Comparison of ENCODE assay signal across 8 mouse cellular contexts in the genomic region with DNA sequence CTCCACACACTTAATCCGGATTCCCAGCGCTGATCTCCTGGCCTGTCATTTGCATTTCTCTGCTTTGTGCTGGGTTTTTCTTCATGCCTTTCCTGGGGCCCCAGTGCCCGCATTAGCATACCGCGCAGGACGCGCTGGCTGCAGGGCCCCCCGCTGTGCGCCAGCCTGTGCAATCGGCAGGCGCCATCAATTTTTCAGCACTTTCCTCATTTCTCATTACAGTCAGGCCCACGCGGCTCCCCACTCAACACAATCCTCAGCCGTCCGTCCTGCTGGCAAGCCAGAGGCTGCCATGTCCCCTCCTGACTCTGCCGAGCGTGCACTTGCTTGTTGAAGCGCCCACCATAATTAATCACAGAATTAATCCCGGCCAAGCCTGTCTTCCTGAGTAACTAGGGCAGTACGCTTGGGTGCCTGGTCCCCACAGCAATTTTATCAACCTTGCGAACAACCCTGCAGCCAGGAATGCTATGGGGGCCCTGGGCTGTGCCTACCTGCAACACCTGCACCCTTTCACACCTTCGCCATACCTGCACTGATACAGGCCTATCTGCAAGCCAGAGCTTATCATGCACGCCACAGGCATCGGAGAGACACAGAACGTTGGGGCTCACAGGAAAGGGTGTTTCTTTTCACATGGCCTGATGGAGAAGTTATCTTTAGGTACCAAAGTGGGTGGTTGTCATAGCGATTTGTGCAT. TPM values are rescaled to one million over a fixed set of nuclear protein-coding genes. Genes with fewer than 3 reads are reported as not detected.
DNase-seq lines count a peak whose midpoint lies in the region; ATAC-seq and TF ChIP-seq lines count a peak whose summit lies in the region.

No protein-coding gene starts in this region.

- no peaks in the 10 kb centered on the region for H3K36me3 ChIP-seq in kidney, embryonic 16.5 days (ENCODE audit: insufficient read depth, low read length)
- no peaks in the 10 kb centered on the region for H3K36me3 ChIP-seq in hindbrain, embryonic 13.5 days
- no peaks in the 10 kb centered on the region for H3K36me3 ChIP-seq in limb, embryonic 14.5 days (ENCODE audit: control insufficient read depth, insufficient read depth, low read length)

- ATAC-seq in kidney, embryonic 16.5 days (ENCODE audit: low FRiP score, low TSS enrichment) = peak; percentile 65
- ATAC-seq in hindbrain, embryonic 13.5 days (ENCODE audit: low FRiP score) = peak; percentile 89
- ATAC-seq in limb, embryonic 14.5 days (ENCODE audit: low FRiP score, low read depth) = 0 out of 2 replicates have a peak, but pooled peaks have one; percentile 12
- ATAC-seq in inflammation-experienced regulatory T-cells, adult 6 months = no peak

- peak overlapping the region; percentile 50 for H3K9ac ChIP-seq in kidney, embryonic 16.5 days (replicated peaks; ENCODE audit: low read length)
- peak overlapping the region; percentile 40; the same call in 1 of the 2 replicates for H3K9ac ChIP-seq in hindbrain, embryonic 13.5 days
- peak overlapping the region; percentile 36 for H3K9ac ChIP-seq in limb, embryonic 14.5 days (ENCODE audit: low read depth, low read length, severe bottlenecking)

- H3K4me3 ChIP-seq in kidney, embryonic 16.5 days (ENCODE audit: low read length) = peak overlapping the region; percentile 33
- peak overlapping the region; percentile 21 for H3K4me3 ChIP-seq in hindbrain, embryonic 13.5 days
- H3K4me3 ChIP-seq in limb, embryonic 14.5 days (replicated peaks; ENCODE audit: low read length) = peak overlapping the region; percentile 14; the same call in 1 of the 2 replicates

- H3K27ac ChIP-seq in kidney, embryonic 16.5 days (ENCODE audit: low read length) = peak overlapping the region; percentile 29; the same call in 1 of the 2 replicates
- H3K27ac ChIP-seq in hindbrain, embryonic 13.5 days = peak overlapping the region; percentile 88
- H3K27ac ChIP-seq in limb, embryonic 14.5 days (replicated peaks; ENCODE audit: low read depth, low read length) = no peak overlapping the region

- H3K9me3 ChIP-seq in kidney, embryonic 16.5 days (ENCODE audit: low read length) = peaks cover 13% of the 10 kb centered on the region
- peaks cover 17% of the 10 kb centered on the region for H3K9me3 ChIP-seq in hindbrain, embryonic 13.5 days
- H3K9me3 ChIP-seq in limb, embryonic 14.5 days (ENCODE audit: control insufficient read depth, low read length) = peaks cover 6% of the 10 kb centered on the region

- TF ChIP-seq POLR2A in limb, embryonic 14.5 days (IDR thresholded peaks at IDR 0.05; ENCODE audit: borderline replicate concordance, extremely low read depth, insufficient read depth, insufficient read length) = no peak

- peaks cover 14% of the 10 kb centered on the region for H3K4me1 ChIP-seq in kidney, embryonic 16.5 days (ENCODE audit: insufficient read depth, low read length)
- H3K4me1 ChIP-seq in hindbrain, embryonic 13.5 days (replicated peaks) = peaks cover 27% of the 10 kb centered on the region
- H3K4me1 ChIP-seq in limb, embryonic 14.5 days (ENCODE audit: control insufficient read depth, insufficient read depth, low read length) = peaks cover 6% of the 10 kb centered on the region

- 12% methylated on average over 26 of the region's 26 CpGs for WGBS in kidney, embryonic 16.5 days
- WGBS in hindbrain, embryonic 13.5 days = 6% methylated on average over 26 of the region's 26 CpGs
- 9% methylated on average over 26 of the region's 26 CpGs for WGBS in limb, embryonic 14.5 days

- H3K27me3 ChIP-seq in kidney, embryonic 16.5 days (ENCODE audit: insufficient read depth, low read length) = no peaks in the 10 kb centered on the region; the same call in 1 of the 2 replicates
- no peaks in the 10 kb centered on the region for H3K27me3 ChIP-seq in hindbrain, embryonic 13.5 days
- no peaks in the 10 kb centered on the region for H3K27me3 ChIP-seq in limb, embryonic 14.5 days (ENCODE audit: control insufficient read depth, insufficient read depth, low read length)

- DNase-seq in kidney, adult 18-20 months = no peak
- peak; percentile 79 to 80 for DNase-seq in cerebellum, postnatal 14 days
- peak; percentile 15 for DNase-seq in limb, embryonic 14.5 days (ENCODE audit: low spot score)
- peak; percentile 20 to 35 for DNase-seq in right cerebral cortex, postnatal 36 days (ENCODE audit: low spot score in 2 of 2)
- DNase-seq in urinary bladder, postnatal 10 days (ENCODE audit: low spot score) = no peak

- peak overlapping the region; percentile 48 for H3K4me2 ChIP-seq in kidney, embryonic 16.5 days (replicated peaks; ENCODE audit: low read depth, low read length)
- H3K4me2 ChIP-seq in hindbrain, embryonic 13.5 days = peak overlapping the region; percentile 45
- H3K4me2 ChIP-seq in limb, embryonic 14.5 days (replicated peaks; ENCODE audit: low read depth, low read length, severe bottlenecking) = peak overlapping the region; percentile 47

RNA-seq across cellular contexts. Expression of gene Rpl14, which starts 48.6 kb away (rescaled TPM):
- 730 and 733 TPM in 2 replicates for polyA plus RNA-seq in kidney, embryonic 16.5 days (2015; fragmentation: Nextera tagmentation; extraction: Ambion mirVana)
- 481 and 484 TPM in 2 replicates for polyA plus RNA-seq in hindbrain, embryonic 13.5 days (2015; fragmentation: Nextera tagmentation; extraction: Ambion mirVana)
- 604 and 1,322 TPM in 2 replicates for polyA plus RNA-seq in limb, embryonic 14.5 days (2012; rRNA removed)
- polyA plus RNA-seq in limb, embryonic 14.5 days (2014; fragmentation: Nextera tagmentation; extraction: Ambion mirVana) = 1,098 and 1,112 TPM in 2 replicates
- polyA plus RNA-seq in inflammation-experienced regulatory T-cells, adult 6 months (2017; shearing (Covaris generic)) = 1,000 to 10,000 TPM; 1,512 to 2,767 (median 2,161) TPM

Comparison
In these comparisons a context has a peak if more than half of its experiments do, and no peak if none do; other contexts are left out.
1. DNase-seq: peak in cerebellum, postnatal 14 days (2 of 2), limb, embryonic 14.5 days (single experiment) and right cerebral cortex, postnatal 36 days (2 of 2); none in kidney, adult 18-20 months (single experiment) and urinary bladder, postnatal 10 days (single experiment).
2. Peak in every context shown above with its lines, with median percentiles within 50 percentile points of each other: H3K4me2 ChIP-seq, H3K4me3 ChIP-seq and H3K9ac ChIP-seq.